Mouse (Mus musculus): ENCODE measurements around the gene Mapk1ip1l.

Mapk1ip1l gene

DNA sequence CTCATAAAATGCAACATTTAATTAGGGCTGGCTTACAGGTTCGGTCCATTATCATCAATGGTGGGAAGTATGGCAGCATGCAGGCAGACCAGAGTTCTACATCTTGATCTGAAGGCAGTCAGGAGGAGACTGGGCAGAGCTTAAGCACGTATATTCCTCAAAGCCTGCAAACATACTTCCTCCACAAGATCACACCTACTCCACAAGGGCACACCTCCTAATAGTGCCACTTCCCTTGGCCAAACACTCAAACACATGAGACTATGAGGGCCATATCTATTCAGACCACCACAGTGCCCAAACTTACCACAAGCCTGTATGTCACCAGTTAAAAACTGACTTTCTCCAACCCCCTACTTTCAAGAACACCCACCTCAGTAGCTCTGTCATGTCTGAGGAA, 63.4 kb downstream of the Mapk1ip1l start:
- no peak for DNase-seq (ENCODE audit: low spot score in 2 of 2)

DNA sequence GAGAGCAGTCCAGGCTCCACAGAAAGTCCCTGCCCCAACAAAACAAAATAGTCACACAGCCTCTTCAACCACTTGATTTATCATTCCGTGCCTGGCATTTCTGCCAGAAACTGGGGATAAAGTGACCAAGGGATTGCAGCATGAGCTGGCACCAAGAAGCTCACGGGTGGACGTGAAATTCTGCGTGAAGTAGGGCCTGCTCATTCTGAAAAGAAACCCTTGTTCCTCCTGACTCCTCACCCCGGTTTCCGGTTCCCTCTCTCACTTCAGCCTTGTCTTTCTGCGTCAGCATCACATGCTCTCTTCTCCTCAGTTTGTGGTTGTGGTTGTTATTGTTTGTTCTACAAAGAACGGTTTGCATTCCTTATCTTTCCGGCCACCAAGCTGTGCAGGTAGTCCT, 63.8 kb downstream of the Mapk1ip1l start:
- DNase-seq (ENCODE audit: low spot score in 2 of 2) = no peak

DNA sequence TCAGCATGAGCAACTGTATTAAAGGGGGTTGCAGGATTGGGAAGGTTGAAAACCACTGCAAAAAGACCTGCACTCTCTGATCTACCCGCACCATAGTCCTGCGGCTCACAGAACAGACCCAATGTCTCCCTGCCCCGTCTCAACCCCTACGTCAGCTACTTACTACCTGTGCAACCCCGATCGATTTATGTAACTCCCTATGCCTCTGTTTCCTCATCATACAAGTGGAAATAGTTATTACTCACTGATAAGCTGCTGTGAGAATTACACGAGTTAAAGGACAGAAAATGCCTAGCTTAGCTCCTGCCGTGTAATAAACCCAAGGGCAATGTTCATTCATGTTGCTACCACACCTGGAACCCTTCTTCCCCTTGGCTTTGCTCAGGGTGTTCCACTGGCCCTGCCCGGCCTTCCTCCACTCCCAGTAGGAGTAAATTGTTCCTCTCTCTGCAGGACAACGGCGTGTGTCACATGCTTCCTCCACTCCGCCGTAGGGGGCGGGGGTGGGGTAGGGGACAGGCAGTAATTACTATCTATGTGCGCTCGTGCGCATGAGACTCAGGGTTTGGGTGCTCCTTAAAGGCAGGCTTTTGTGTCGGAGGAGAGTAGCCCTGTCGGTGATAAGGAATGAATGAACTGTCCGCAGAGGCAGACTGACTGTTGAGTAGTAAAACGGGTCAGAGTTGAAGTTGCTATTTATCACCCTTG, 66.8 kb downstream of the Mapk1ip1l start:
- no peak for DNase-seq (ENCODE audit: low spot score in 2 of 2)

DNA sequence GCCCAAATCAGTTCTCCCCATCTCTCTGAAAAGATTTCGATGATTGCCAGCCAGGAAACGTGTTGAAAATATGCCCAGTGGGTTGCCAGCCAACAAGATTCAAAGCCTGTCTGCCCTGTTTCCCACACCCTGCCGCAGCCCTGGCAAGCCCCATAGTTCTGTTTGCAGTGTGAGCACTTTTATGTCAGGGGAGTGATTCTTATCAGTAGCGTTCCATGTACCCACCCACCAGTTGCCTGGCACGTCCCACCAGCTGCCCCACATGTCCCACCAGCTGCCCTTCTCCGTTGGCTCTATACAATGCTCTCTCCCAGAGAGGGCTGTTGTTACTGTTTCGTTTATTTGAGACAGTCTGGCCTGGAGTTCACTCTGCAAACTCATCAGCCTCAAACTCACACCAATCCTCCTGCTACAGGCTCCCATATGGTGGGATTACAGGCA, 68.8 kb downstream of the Mapk1ip1l start:
- DNase-seq (ENCODE audit: low spot score in 2 of 2) = peak in 1 of 2 experiments; percentile 11

DNA sequence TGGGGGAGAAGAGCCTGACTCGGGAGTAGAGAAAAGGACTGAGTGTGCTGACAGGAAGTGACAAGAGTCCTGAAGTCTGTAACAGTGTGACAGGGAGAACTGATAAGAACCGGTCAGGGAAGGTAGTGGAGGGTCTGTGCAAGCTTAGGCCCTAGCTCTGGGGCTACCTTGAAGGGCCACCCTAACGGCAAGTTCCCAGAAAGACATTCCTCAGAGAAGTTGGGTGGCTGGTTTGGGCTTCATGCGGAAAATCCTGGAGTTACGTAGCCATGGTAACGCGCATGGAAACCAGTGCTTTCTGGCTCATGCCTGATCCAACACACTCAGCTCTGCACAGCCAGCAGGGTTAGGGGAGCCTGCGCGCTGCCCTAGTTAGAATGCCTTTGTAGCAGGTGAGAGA, 69.4 kb downstream of the Mapk1ip1l start, which contains the start of gene Lgals3:
Lgals3 (plus strand) TSS at position 291 of the 400 bp plus-strand sequence.
- DNase-seq (ENCODE audit: low spot score in 2 of 2) = peak in 1 of 2 experiments; percentile 23

DNA sequence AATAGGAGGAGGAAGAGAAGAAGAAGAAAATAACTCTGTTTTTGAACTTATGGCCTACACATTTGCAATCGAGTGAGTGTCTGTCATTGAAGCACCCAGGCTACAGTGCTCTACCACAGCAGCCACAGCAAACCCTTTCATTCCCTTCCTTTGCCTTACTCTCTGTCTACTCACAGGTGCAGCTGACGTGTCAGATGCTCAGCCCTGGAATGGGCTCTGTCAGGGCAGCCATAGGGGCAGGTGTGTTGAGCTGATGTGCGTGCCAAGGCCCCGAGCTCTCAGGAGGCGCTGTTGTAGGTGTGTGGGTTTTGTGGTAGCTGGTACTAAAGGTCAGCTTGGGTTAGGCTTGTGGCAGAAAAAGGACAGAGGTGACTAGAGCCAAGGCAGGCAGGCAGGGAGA, 71.7 kb downstream of the Mapk1ip1l start:
- no peak for DNase-seq (ENCODE audit: low spot score in 2 of 2)

DNA sequence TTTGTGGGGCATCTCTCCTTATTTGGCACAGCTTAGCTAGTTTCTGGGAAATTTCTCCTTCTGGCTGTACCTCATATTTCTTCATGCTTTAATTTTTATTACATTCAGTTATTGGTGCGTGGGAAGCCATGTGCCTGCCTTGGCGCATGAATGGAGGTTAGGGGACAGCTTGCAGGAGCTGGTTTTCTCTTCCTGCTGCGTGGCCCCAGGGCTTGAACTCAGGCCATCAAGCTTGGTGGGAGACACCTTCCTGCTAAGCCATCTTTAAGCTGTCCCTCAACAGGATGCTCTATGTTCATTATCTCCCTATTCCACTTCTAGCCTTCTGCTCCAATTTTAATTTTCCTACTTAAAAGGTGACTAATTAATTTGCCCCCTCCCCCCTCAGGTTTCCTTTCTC, 72.7 kb downstream of the Mapk1ip1l start:
- no peak for DNase-seq (ENCODE audit: low spot score in 2 of 2)

DNA sequence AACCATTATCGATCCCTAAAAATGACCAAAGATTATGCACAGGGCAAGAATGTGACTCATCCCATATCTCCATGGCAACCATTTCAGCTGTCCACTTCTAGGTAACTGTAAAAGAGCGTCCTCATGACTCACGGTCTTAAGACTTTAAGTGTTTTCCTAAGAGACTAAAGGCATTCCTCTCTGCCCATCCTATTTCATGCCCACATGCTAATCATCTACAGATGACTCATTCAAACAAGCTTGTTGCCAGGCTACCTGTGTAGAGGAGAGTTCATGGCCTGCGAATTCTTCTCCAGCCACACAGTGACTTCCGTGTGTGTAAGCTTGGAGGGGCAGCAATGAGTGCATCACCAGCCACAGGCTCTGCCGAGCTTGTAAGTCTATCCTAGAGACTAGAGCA, 73.6 kb downstream of the Mapk1ip1l start:
- DNase-seq (ENCODE audit: low spot score in 2 of 2) = no peak

Measured in frontal cortex, postnatal 25 days (tissue).